Mouse (Mus musculus): ENCODE measurements around the gene Hhatl.

Gene Hhatl

DNA sequence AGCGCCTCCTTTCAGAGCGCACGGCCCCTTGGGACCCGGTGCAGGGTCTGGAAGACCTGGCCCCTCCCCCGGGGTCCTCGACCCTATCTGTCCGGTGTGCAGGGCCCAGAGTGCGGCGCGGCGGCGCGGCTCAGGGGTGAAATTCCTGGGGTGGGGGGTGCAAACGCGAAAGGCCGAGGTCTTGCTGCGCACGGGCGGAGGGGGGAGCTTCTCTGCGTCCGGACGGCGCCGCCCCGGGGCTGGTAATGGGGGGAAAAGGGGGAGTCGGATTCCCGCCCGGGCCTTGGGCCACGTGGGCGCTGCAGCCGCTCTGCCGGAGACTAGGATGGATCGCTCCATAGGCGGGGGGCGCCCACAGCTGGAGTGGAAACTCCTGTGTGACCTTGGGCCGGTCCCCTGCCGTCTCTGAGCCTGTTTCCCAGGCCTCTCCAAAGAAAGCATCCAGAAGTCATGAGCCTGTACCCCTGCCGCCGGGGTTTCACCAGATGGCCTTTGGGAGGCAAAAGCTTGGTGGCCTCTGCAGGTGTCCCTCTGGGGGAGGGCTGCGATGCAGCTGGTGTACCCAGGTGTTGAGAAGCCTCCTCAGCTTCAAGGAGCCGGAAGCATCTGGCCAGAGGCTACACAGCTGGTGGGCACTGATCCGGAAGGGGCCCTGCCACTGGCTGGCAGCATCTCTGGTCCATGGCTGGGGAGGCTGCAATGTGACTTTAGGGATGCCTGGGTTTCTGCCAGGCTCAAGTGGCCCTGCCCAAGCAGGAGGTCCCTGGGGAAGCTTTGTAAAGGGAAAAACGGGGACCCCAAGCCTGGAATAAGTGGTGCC lies 31.8 kb downstream of the Hhatl start:
- in situ Hi-C loops (cut with MboI, MseI), result no loop called here

DNA sequence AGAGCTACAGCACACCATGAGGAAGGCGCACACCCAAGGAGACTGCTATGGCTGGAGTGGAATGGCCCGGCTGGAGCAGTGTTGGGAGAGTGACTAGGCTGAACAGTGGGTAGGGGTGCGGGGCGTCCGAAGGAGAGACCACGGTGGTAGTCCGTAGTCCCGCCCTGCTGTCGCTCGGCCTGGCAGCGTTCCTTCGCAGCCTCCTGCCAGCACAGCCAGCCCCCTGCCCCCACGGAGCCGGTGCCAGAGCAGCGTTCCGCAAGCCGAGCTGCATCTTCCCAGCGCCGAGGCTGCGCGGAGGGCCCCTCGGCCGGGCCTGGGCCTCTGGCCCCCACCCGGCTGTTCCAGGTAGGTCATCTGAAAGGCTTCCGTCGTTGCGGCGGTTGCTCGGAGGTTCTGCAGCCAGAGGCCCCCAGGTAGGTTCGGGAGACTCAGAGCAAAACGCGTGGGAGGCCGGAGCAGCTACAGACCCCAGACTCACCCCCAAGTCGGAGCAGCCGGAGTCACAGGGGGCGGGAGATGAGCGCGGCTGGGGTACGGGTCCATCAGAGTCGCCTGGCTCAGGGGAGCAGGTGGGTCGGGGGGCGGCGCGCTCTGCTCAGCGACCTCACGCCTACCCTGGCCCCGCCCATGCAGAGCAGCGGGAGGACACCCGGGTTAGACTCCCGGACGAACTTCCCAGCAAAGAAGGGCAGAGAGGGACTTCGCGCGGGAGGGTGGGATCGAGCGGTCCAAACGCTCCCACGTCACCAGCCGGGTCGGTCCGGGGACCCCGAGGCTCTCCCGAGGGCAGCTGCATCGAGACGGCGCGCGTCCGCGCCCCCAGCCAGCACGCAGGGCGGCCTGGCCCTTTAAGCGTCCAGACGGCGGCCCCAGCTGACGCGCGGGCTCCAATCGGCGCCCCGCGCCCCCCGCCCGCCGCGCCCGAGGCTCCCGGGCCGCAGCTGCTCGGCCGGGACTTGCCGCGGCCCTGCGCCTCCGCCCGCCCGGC lies 32.9 kb downstream of the Hhatl start, which contains the start of gene Zfp651:
Zfp651 (plus strand) TSS at position 240 of the 991 bp plus-strand sequence.
- in situ Hi-C loops (cut with MboI, MseI), result no loop called here

GRCm38 (mm10) chr9:121757835-121758814 lies 34.2 kb downstream of the Hhatl start:
- in situ Hi-C loops (cut with MboI, MseI), result no loop called here

- in situ Hi-C loops (cut with MboI, MseI), result no loop called here
Measured at GRCm38 (mm10) chr9:121757432-121757831, 34.9 kb downstream of the Hhatl start.

DNA sequence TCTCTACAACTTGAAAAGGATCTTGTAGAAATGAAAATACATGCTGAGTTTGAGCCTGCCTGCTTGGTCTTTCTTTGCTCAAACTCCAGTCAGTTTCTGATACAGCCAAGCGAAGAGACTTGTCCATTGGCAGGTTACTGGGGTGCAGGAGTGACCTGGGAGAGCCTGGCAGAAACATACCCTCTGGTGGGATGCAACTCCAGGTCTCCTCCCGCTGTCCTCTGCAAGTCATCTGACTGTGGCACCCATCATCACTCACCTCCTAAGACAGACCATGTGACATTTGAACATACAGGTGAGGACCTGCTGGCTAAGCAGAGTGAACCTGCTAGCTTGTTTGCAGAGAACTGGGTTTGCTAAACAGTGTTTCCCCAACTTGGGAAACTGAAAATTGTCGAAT lies 35.5 kb downstream of the Hhatl start:
- in situ Hi-C loops (cut with MboI, MseI), result no loop called here

GRCm38 (mm10) chr9:121754624-121755023 lies 37.7 kb downstream of the Hhatl start:
- in situ Hi-C loops (cut with MboI, MseI), result no loop called here

DNA sequence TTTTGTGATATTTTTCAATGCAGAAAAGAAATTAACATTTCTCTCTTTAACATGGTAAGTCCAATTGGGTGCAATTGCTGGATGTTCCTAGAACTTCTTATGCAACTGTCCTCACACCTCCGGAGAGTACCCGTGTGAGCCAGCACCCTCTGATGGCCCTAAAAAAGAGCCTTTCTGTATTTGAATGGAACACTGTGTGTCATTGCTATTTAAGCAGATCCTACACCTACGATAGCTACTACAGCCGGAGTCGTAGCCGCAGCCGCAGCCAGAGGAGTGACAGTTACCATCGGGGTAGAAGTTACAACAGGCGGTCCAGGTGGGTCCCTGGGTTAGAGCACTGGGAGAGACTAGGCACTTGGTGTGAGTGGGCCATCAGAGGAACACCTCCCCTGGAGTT lies 39.5 kb downstream of the Hhatl start:
- in situ Hi-C loops (cut with MboI, MseI), result no loop called here

DNA sequence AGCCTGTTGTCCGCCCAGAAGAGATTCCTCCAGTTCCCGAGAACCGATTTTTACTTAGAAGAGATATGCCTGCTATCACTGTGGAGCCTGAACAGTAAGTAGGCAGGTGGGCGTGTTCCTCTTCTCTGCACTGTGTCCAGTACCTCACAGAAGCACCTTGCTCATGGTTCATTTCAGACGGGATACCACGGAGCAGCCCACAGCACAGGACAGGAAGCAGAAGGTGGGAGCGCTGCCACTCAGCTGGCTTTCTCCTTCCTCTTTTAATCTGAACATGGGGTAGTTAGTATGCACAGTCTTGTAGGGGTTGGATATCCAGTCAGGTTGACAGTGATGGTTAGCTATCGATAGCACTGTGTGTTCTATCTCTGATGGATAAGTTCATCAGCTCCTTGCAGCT lies 48.3 kb downstream of the Hhatl start:
- in situ Hi-C loops (cut with MboI, MseI), result loop anchor here in 1 of 2 experiments (25.0 kb wide), 1 partner anchor 1268 kb away; the partner anchor contains the start of gene Tmem42

GRCm38 (mm10) chr9:121741168-121741567 lies 51.1 kb downstream of the Hhatl start:
- in situ Hi-C loops (cut with MboI, MseI), result loop anchor here in 1 of 2 experiments (25.0 kb wide), 1 partner anchor 1271 kb away; the partner anchor contains the start of gene Tmem42

- in situ Hi-C loops (cut with MboI, MseI), result loop anchor here in 1 of 2 experiments (25.0 kb wide), 1 partner anchor 1272 kb away; the partner anchor contains the start of gene Tmem42
Measured at GRCm38 (mm10) chr9:121740490-121740889, 51.8 kb downstream of the Hhatl start.
